Mouse (Mus musculus) lung, postnatal 0 days (tissue): ENCODE results near the gene Efl1.

Experiments used
- CTCF ChIP-seq: IDR thresholded peaks from 2 replicates; pipeline ENCODE4 v1.5.1; 2016; ENCODE audit warnings: antibody characterized with exemption, mild to moderate bottlenecking
- EP300 ChIP-seq: IDR thresholded peaks from 2 replicates; pipeline ENCODE4 v1.6.1; 2016; ENCODE audit warnings: antibody characterized with exemption, mild to moderate bottlenecking, control low read depth

DNA sequence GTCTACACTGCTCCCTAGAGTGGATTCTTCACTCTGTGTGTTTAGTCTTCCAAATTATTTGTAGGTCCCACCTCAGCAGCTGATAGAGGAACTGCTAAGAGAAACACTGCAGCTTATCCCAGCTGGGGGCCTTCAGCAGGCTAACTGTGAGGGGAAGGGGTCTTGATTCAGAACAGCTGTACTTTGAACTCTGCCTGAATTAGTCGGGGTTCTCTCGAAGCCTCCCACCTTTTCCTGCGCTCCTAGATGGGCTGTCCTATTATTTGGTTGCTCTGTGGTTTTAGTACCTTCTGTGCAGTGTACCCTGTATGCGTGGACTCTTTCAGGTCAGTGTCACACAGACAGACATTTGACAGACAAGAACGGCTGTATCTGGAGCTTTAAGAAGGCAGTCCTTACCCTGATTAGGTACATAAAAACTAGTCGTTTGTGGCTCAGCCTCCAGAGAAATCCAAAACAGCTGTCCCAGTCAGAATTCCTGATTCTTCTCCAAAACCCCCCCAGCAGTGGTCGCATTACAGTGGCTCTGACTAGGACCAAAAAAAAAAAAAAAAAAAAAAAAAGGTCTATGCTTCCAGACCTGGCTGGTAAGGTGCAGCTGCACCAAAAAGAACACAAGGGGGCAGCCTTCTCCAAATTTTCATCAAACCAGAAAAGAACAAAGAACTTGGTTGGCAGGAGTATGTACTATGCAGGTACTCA lies 66.9 kb downstream of the Efl1 start:
- TF ChIP-seq CTCF (peak; percentile 74), EP300 (0 out of 2 replicates have a peak, but pooled peaks have one; percentile 34)
